Mouse (Mus musculus) adipose tissue, adult 10 weeks (tissue): Measurements from ENCODE around the gene A830005F24Rik. TPM values are rescaled to one million over a fixed set of nuclear protein-coding genes. Genes with fewer than 3 reads are reported as not detected.

Experiments
- polyA plus RNA-seq: library from polyadenylated mRNA; stranded (reverse); fragments of 350-450 nt; fragmentation: Illumina TruSeq; extraction: RNeasy Lipid Tissue Mini Kit (QIAGEN cat#74804); gene quantifications from one replicate; pipeline ENCODE4 v1.2.3, GENCODE M21; 2014; ENCODE audit warnings: low read depth, low replicate concordance

The A830005F24Rik gene
- not detected for polyA plus RNA-seq

GRCm38 (mm10) chr13:48513003-48513929 is at the start of gene A830005F24Rik, which contains the start of gene Zfp169:
Gene A830005F24Rik, plus strand, starts transcription at chr13:48513570.
Gene Zfp169, minus strand, starts transcription at chr13:48513451.

Other genes with a start within 250 kb of the A830005F24Rik start
- gene Zfp169, start 119 bp upstream of the A830005F24Rik start, polyA plus RNA-seq = 3.8 TPM
- gene Ptpdc1, start 112.1 kb downstream of the A830005F24Rik start, polyA plus RNA-seq = 18.0 TPM
- not detected for gene Barx1, start 149.4 kb downstream of the A830005F24Rik start, polyA plus RNA-seq